Mouse (Mus musculus) liver, embryonic 16.5 days (tissue): Measurements from ENCODE around the gene Myo1d. TPM values are rescaled to one million over a fixed set of nuclear protein-coding genes. Genes with fewer than 3 reads are reported as not detected.

ENCODE experiments used
- ATAC-seq: fragments of 200-750 bp; cut with Nextera tagmentation; 2 replicates; pipeline ENCODE4 v1.8.0; 2017; ENCODE audit warnings: low read depth, mild to moderate bottlenecking, moderate number of reproducible peaks, moderate library complexity
- H3K27ac ChIP-seq: fragments of 300-500 bp; sonication (generic); 2 replicates; pipeline ENCODE4 v1.5.1; 2014; ENCODE audit warnings: mild to moderate bottlenecking, low read length
- H3K27me3 ChIP-seq: fragments of 300-500 bp; sonication (generic); 2 replicates; pipeline ENCODE4 v1.6.1; 2014; ENCODE audit warnings: low read depth, low read length, mixed read lengths; ENCODE audit not compliant: control insufficient read depth, insufficient read depth
- H3K36me3 ChIP-seq: fragments of 300-500 bp; sonication (generic); 2 replicates; pipeline ENCODE4 v1.6.1; 2014; ENCODE audit warnings: mild to moderate bottlenecking; ENCODE audit not compliant: control insufficient read depth, insufficient read depth
- H3K4me1 ChIP-seq: fragments of 300-500 bp; sonication (generic); 2 replicates; pipeline ENCODE4 v1.6.1; 2014; ENCODE audit warnings: low read depth, low read length, mixed read lengths; ENCODE audit not compliant: control insufficient read depth
- H3K4me2 ChIP-seq: fragments of 300-500 bp; sonication (generic); 2 replicates; pipeline ENCODE4 v1.6.1; 2014; ENCODE audit warnings: low read depth, low read length, mixed read lengths
- H3K4me3 ChIP-seq: fragments of 300-500 bp; sonication (generic); 2 replicates; pipeline ENCODE4 v1.5.1; 2014; ENCODE audit warnings: low read depth, mild to moderate bottlenecking, low read length
- H3K9ac ChIP-seq: fragments of 300-500 bp; sonication (generic); 2 replicates; pipeline ENCODE4 v1.6.1; 2014; ENCODE audit warnings: low read depth, low read length
- H3K9me3 ChIP-seq: fragments of 300-500 bp; sonication (generic); replicated peaks from 2 replicates; pipeline ENCODE4 v1.6.1; 2016; ENCODE audit warnings: low read length; ENCODE audit not compliant: control insufficient read depth
- WGBS: fragments of 180-500 bp; shearing (Covaris S2); extraction: QIAGEN DNeasy Blood & Tissue Kit; methylation state at CpG from one replicate; pipeline ENCODE4 v1.1.7; 2014; ENCODE audit not compliant: insufficient replicate concordance; 5-methylcytosine and 5-hydroxymethylcytosine counted together
- polyA plus RNA-seq: library from polyadenylated mRNA; unstranded; fragments of >200 nt; fragmentation: Nextera tagmentation; extraction: Ambion mirVana; gene quantifications from 2 replicates; pipeline ENCODE4 v1.2.1, GENCODE M21; 2015

Gene Myo1d
- polyA plus RNA-seq, 1 experiment from 2014 or later = 12.3 TPM

- H3K4me3 ChIP-seq = no peak overlapping the region
- H3K9me3 ChIP-seq = no peaks in the 10 kb centered on the region
- no peak overlapping the region for H3K4me2 ChIP-seq
- no peaks in the 10 kb centered on the region for H3K27me3 ChIP-seq
- H3K9ac ChIP-seq = no peak overlapping the region
- no peak overlapping the region for H3K27ac ChIP-seq
- H3K4me1 ChIP-seq = no peaks in the 10 kb centered on the region
- no peak for ATAC-seq
- H3K36me3 ChIP-seq = no peaks in the 10 kb centered on the region
- WGBS = 45% methylated on average over 9 of the region's 9 CpGs
These were observed 261.1 kb downstream of the Myo1d start for GRCm38 (mm10) chr11:80518421-80519367.

DNA sequence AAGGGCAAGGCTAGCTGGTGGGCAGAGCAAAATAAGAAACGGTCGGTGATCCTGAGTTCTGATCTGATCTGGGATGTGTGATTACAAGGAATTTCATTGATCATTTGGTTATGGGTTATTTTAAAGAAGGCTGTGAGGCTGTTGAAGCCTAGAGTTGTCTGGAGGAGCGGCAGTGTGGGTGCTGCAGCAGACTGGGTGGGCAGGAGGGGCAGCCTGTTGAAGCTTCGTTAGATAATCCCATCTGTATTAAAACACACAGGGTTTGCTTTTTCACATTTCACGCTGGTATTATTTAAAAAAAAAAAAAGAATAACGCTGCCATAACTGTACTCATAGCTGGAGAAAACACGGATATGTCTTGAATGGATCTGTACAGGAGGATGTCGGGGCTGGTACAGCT lies 263.9 kb downstream of the Myo1d start:
- no peak overlapping the region for H3K4me3 ChIP-seq
- WGBS = 73% methylated on average over 8 of the region's 8 CpGs
- no peak overlapping the region for H3K9ac ChIP-seq
- no peak overlapping the region for H3K4me2 ChIP-seq
- H3K36me3 ChIP-seq = no peaks in the 10 kb centered on the region
- no peaks in the 10 kb centered on the region for H3K4me1 ChIP-seq
- H3K27ac ChIP-seq = no peak overlapping the region
- ATAC-seq = no peak
- no peaks in the 10 kb centered on the region for H3K27me3 ChIP-seq
- H3K9me3 ChIP-seq = no peaks in the 10 kb centered on the region

GRCm38 (mm10) chr11:80515346-80515745 lies 264.5 kb downstream of the Myo1d start:
- no peaks in the 10 kb centered on the region for H3K9me3 ChIP-seq
- H3K9ac ChIP-seq = no peak overlapping the region
- H3K4me3 ChIP-seq = no peak overlapping the region
- H3K4me1 ChIP-seq = no peaks in the 10 kb centered on the region
- H3K27me3 ChIP-seq = no peaks in the 10 kb centered on the region
- H3K4me2 ChIP-seq = no peak overlapping the region
- H3K27ac ChIP-seq = no peak overlapping the region
- no peak for ATAC-seq
- WGBS = 78% methylated on average over 1 of the region's 1 CpGs
- no peaks in the 10 kb centered on the region for H3K36me3 ChIP-seq

DNA sequence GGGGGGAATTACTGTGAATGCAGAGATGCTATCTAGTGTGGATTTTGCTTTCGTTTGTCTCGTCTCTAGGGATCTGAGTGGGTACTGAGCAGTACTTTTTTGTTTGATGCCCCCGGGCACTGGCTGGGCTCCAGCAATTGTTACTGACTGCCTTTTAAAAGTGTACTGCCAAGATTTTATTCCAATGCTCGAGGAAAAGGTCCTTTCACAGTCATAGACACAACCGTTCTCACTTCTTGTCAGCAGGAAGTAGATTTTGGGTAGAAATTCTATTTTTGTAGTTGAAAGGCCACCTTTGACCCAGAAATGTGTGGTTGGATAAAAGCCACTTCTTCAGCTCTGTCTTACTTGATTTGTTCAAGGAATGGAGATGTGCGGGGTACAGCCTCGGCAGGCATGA lies 266.0 kb downstream of the Myo1d start:
- no peaks in the 10 kb centered on the region for H3K27me3 ChIP-seq
- ATAC-seq = no peak
- no peak overlapping the region for H3K27ac ChIP-seq
- no peak overlapping the region for H3K4me2 ChIP-seq
- H3K36me3 ChIP-seq = no peaks in the 10 kb centered on the region
- H3K9me3 ChIP-seq = no peaks in the 10 kb centered on the region
- WGBS = 43% methylated on average over 7 of the region's 7 CpGs
- no peak overlapping the region for H3K9ac ChIP-seq
- H3K4me3 ChIP-seq = no peak overlapping the region
- no peaks in the 10 kb centered on the region for H3K4me1 ChIP-seq

- WGBS = 73% methylated on average over 19 of the region's 19 CpGs
- ATAC-seq = no peak
- H3K9ac ChIP-seq = no peak overlapping the region
- no peak overlapping the region for H3K27ac ChIP-seq
- H3K27me3 ChIP-seq = no peaks in the 10 kb centered on the region
- no peaks in the 10 kb centered on the region; the same call in 1 of the 2 replicates for H3K4me1 ChIP-seq
- H3K9me3 ChIP-seq = no peaks in the 10 kb centered on the region
- no peaks in the 10 kb centered on the region for H3K36me3 ChIP-seq
- H3K4me3 ChIP-seq = no peak overlapping the region
- H3K4me2 ChIP-seq = no peak overlapping the region
These were observed 267.3 kb downstream of the Myo1d start for GRCm38 (mm10) chr11:80512313-80513056.

DNA sequence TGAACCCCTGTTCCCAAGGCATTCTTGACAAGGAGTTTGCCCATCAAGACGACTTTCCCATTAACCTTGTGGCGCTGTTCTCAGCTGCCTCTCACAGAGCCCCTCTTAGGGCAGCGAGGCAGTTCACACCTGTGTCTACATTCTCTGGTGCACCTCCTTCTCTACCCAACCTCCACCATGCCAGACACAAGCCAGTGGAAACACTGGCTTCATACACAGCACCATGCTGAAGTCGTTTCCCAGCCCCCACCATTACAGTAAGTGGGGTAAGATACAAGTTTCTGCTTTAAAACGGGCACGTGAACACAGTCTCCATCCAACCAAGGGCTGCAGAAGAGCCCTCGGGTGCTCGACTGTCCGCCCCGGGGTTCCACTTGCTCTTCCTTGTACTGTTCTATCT lies 269.7 kb downstream of the Myo1d start:
- Histone ChIP-seq H3K9ac (no peak overlapping the region), H3K36me3 (no peaks in the 10 kb centered on the region), H3K27ac (no peak overlapping the region), H3K4me2 (no peak overlapping the region), H3K4me3 (no peak overlapping the region), H3K27me3 (no peaks in the 10 kb centered on the region), H3K9me3 (no peaks in the 10 kb centered on the region), H3K4me1 (no peaks in the 10 kb centered on the region; the same call in 1 of the 2 replicates)
- no peak for ATAC-seq
- 69% methylated on average over 10 of the region's 10 CpGs for WGBS

DNA sequence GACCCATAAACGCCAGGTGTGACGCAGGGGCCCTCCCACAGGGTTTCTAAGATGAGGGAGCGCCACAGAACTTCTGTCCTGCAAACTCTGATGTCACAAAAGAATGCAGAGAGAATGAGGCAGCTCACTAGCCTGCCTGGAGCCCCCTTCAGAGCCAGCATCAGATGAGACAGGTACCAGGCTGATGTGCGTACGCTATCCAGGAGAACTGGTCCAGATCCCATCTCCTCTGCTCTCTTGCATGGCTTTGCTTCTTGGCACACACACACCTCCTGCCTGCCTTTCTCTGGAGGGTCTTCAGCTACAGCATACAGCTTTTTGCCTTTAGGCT lies 270.7 kb downstream of the Myo1d start:
- Histone ChIP-seq H3K4me2 (no peak overlapping the region), H3K9me3 (no peaks in the 10 kb centered on the region), H3K4me1 (no peaks in the 10 kb centered on the region; the same call in 1 of the 2 replicates), H3K27ac (no peak overlapping the region), H3K9ac (no peak overlapping the region), H3K36me3 (no peaks in the 10 kb centered on the region), H3K4me3 (no peak overlapping the region), H3K27me3 (no peaks in the 10 kb centered on the region)
- ATAC-seq = no peak
- WGBS = 62% methylated on average over 5 of the region's 5 CpGs

- Histone ChIP-seq H3K9me3 (no peaks in the 10 kb centered on the region), H3K4me1 (no peaks in the 10 kb centered on the region; the same call in 1 of the 2 replicates), H3K36me3 (no peaks in the 10 kb centered on the region), H3K4me3 (no peak overlapping the region), H3K27ac (no peak overlapping the region), H3K4me2 (no peak overlapping the region), H3K9ac (no peak overlapping the region), H3K27me3 (no peaks in the 10 kb centered on the region)
- 12% methylated on average over 19 of the region's 19 CpGs for WGBS
- ATAC-seq = no peak
These were observed 271.3 kb downstream of the Myo1d start for GRCm38 (mm10) chr11:80508361-80509175.
